Mouse (Mus musculus): ENCODE measurements around the gene Lamb3. TPM values are rescaled to one million over a fixed set of nuclear protein-coding genes. Genes with fewer than 3 reads are reported as not detected.
A peak's percentile ranks its signal among the peaks of the same experiment; 100 is the strongest.

Gene Lamb3
- polyA plus RNA-seq, 1 experiment from 2014 or later: 24.4 TPM

DNA sequence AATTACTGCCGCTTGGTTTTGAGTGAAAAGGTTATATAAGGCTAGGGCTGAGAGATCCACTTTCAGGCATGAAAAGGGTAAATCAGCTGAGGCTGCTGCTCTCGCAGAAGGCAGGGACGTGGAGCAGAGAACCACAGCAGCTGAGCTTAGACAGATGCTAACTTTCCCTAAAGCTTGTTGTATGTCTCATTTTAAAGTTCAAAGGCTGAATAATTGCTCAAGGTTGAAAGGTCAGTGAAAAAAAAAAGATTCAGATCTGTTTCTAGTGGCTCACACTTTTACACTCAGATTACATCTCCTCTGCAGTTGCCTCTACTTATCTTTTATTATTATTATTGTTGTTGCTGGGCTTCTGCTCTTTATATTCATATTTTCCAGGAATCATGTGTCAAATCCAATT is 18.0 kb downstream of the Lamb3 start:
- H3K4me1 ChIP-seq (ENCODE audit: insufficient read depth): no peaks in the 10 kb centered on the region; the same call in 1 of the 2 replicates
- ATAC-seq (ENCODE audit: insufficient read depth): no peak
- H3K4me2 ChIP-seq: no peak overlapping the region
- H3K4me3 ChIP-seq (ENCODE audit: low read depth, low read length): no peak overlapping the region
- 38% methylated on average over 3 of the region's 3 CpGs for WGBS
- H3K27ac ChIP-seq (ENCODE audit: low read depth): no peak overlapping the region
- H3K9me3 ChIP-seq (ENCODE audit: low read depth, low read length): no peaks in the 10 kb centered on the region
- H3K36me3 ChIP-seq (ENCODE audit: insufficient read depth): no peaks in the 10 kb centered on the region
- no peaks in the 10 kb centered on the region for H3K27me3 ChIP-seq (ENCODE audit: insufficient read depth, low read length)
- DNase-seq: no peak
- no peak for TF ChIP-seq CTCF (IDR thresholded peaks at IDR 0.05; ENCODE audit: low read depth)
- no peak overlapping the region for H3K9ac ChIP-seq

DNA sequence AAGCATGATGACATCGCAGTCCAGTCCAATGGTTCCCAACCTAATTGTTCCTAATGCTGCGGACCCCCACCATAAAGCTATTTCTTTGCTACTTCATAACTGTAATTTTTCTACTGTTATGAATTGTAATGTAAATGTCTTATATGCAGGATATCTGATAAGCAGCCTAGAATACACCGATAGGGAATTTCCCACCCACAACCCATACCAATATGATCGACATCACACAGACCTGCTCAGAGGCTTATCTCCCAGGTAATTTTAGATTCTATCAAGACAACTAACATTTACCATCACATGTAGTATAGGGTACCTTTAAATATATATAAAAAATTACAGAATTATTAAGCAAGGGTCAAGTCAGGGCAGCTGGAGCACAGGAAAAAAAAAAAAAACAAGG is 18.6 kb downstream of the Lamb3 start:
- no peak for ATAC-seq (ENCODE audit: insufficient read depth)
- Histone ChIP-seq H3K4me1 (ENCODE audit: insufficient read depth) (no peaks in the 10 kb centered on the region; the same call in 1 of the 2 replicates), H3K27me3 (ENCODE audit: insufficient read depth, low read length) (no peaks in the 10 kb centered on the region), H3K9me3 (ENCODE audit: low read depth, low read length) (no peaks in the 10 kb centered on the region), H3K4me2 (no peak overlapping the region), H3K9ac (no peak overlapping the region), H3K27ac (ENCODE audit: low read depth) (no peak overlapping the region), H3K36me3 (ENCODE audit: insufficient read depth) (no peaks in the 10 kb centered on the region), H3K4me3 (ENCODE audit: low read depth, low read length) (no peak overlapping the region)
- DNase-seq: no peak
- WGBS: 84% methylated on average over 4 of the region's 4 CpGs
- TF ChIP-seq CTCF (IDR thresholded peaks at IDR 0.05; ENCODE audit: low read depth): no peak

DNA sequence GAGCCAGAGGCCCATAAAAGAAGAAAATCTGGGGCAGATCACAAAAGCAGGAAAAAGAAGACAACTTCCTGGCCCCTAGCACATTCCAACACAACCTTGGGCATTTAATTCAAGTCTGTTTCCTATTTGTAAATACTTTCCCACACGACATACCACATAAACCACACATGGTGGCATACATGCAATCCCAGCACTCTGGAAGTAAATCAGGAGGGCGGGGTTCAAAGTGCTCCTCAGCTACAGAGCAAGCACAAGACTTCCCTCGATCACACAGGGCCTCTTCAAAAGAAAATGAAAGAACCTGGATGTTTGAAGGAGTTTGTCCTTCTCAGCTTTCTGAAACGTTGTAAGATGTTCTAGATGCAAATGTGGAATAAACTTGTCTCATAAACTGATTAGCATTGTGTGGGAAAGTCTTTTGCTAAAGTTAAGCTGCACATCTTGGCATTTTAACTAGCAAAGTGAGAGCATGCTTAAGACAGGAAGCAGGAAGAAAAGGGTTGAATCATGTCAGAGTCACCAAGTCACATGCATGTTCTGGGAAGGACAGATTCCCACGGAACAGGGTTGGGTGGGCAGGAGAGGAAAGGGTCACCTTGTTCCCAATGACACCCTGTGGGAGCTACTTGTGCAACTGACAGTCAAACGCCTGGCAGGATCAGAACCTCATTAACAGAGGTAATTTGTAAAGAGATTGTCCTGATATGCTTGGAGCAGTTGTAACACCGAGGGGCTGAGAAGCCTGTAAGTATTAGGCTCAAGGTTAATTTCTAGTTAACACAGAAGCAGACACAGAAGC is 19.4 kb downstream of the Lamb3 start:
- Histone ChIP-seq H3K36me3 (ENCODE audit: insufficient read depth) (no peaks in the 10 kb centered on the region), H3K4me1 (ENCODE audit: insufficient read depth) (no peaks in the 10 kb centered on the region; the same call in 1 of the 2 replicates), H3K4me3 (ENCODE audit: low read depth, low read length) (no peak overlapping the region), H3K27me3 (ENCODE audit: insufficient read depth, low read length) (no peaks in the 10 kb centered on the region), H3K9me3 (ENCODE audit: low read depth, low read length) (no peaks in the 10 kb centered on the region), H3K27ac (ENCODE audit: low read depth) (no peak overlapping the region), H3K9ac (no peak overlapping the region), H3K4me2 (no peak overlapping the region)
- no peak for TF ChIP-seq CTCF (IDR thresholded peaks at IDR 0.05; ENCODE audit: low read depth)
- 28% methylated on average over 7 of the region's 7 CpGs for WGBS
- no peak for DNase-seq
- no peak for ATAC-seq (ENCODE audit: insufficient read depth)

DNA sequence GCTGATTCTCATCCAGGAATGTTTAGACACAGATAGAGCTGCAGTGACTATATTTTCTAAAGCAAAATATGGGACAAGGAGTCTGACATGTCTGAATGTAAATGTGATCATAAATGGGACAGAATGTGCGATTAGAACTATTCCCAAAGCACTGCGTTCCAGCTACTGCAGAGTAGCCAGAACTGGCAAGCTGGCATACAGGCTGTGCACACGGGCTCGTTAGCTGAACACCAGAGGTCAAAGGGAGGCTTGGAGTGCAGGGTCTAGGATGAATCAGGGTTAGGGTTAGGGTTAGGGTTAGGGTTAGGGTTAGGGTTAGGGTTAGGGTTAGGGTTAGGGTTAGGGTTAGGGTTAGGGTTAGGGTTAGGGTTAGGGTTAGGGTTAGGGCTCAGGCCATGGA is 20.0 kb downstream of the Lamb3 start:
- H3K9me3 ChIP-seq (ENCODE audit: low read depth, low read length): no peaks in the 10 kb centered on the region
- ATAC-seq (ENCODE audit: insufficient read depth) (no peak), DNase-seq (no peak)
- whole genome bisulfite sequencing: 80% methylated on average over 4 of the region's 4 CpGs
- H3K4me3 ChIP-seq (ENCODE audit: low read depth, low read length): no peak overlapping the region
- H3K4me2 ChIP-seq: no peak overlapping the region
- no peaks in the 10 kb centered on the region for H3K27me3 ChIP-seq (ENCODE audit: insufficient read depth, low read length)
- H3K27ac ChIP-seq (ENCODE audit: low read depth): no peak overlapping the region
- no peak for TF ChIP-seq CTCF (IDR thresholded peaks at IDR 0.05; ENCODE audit: low read depth)
- H3K9ac ChIP-seq: no peak overlapping the region
- no peaks in the 10 kb centered on the region for H3K36me3 ChIP-seq (ENCODE audit: insufficient read depth)
- no peaks in the 10 kb centered on the region; the same call in 1 of the 2 replicates for H3K4me1 ChIP-seq (ENCODE audit: insufficient read depth)

DNA sequence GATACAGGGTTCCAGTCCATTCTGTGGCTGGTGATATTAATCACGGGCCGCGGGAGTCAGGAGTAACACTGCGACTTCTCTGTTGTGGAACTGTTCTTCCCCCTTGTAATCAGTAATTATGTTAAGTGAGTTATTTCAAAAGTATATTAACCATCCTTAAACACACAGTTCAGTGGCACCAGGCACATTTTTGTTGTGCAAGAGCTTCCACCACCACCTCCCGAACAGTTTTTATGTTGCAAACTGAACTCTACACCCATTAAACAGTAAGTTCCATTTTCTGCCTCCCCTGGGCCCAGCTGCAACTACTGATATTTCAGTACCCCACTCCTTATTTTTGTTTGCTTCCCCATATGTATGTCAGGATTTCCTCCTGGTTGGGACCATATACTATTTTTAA is 22.1 kb downstream of the Lamb3 start:
- TF ChIP-seq CTCF (IDR thresholded peaks at IDR 0.05; ENCODE audit: low read depth): no peak
- no peaks in the 10 kb centered on the region for H3K9me3 ChIP-seq (ENCODE audit: low read depth, low read length)
- WGBS: 92% methylated on average over 5 of the region's 5 CpGs
- H3K4me3 ChIP-seq (ENCODE audit: low read depth, low read length): no peak overlapping the region
- H3K4me2 ChIP-seq: no peak overlapping the region
- DNase-seq (no peak), ATAC-seq (ENCODE audit: insufficient read depth) (no peak)
- H3K27me3 ChIP-seq (ENCODE audit: insufficient read depth, low read length): no peaks in the 10 kb centered on the region
- H3K36me3 ChIP-seq (ENCODE audit: insufficient read depth): no peaks in the 10 kb centered on the region
- H3K4me1 ChIP-seq (ENCODE audit: insufficient read depth): no peaks in the 10 kb centered on the region; the same call in 1 of the 2 replicates
- no peak overlapping the region for H3K27ac ChIP-seq (ENCODE audit: low read depth)
- no peak overlapping the region for H3K9ac ChIP-seq

DNA sequence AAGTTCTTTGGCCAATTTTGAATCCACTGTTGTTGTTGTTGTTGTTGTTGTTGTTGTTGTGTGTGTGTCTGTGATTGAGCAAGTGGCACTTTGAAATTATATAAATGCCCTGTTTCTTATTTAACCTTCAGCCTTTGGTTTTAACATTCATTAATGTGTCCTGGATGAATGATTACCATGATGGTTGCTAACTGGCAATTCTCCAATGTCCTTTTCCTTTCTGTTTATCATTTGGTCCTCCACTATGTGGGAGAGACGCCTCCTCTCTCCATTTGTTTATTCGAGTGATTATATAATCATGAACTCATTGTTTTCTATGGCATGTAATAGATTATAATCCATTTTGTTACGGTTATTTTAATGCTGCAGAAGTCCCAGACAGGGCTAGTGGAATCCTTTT is 23.0 kb downstream of the Lamb3 start:
- peak; percentile 37; the same call in 1 of the 2 replicates for ATAC-seq (ENCODE audit: insufficient read depth)
- peaks cover 4% of the 10 kb centered on the region; the same call in 1 of the 2 replicates for H3K4me1 ChIP-seq (ENCODE audit: insufficient read depth)
- no peaks in the 10 kb centered on the region for H3K27me3 ChIP-seq (ENCODE audit: insufficient read depth, low read length)
- H3K4me3 ChIP-seq (ENCODE audit: low read depth, low read length): no peak overlapping the region
- no peak overlapping the region for H3K9ac ChIP-seq
- H3K27ac ChIP-seq (ENCODE audit: low read depth): 0 out of 2 replicates have a peak overlapping the region, but pooled peaks have one; percentile 28
- DNase-seq: peak; percentile 76
- 28% methylated on average over 3 of the region's 3 CpGs for WGBS
- H3K4me2 ChIP-seq: no peak overlapping the region
- H3K9me3 ChIP-seq (ENCODE audit: low read depth, low read length): no peaks in the 10 kb centered on the region
- H3K36me3 ChIP-seq (ENCODE audit: insufficient read depth): no peaks in the 10 kb centered on the region
- TF ChIP-seq CTCF (IDR thresholded peaks at IDR 0.05; ENCODE audit: low read depth): no peak

DNA sequence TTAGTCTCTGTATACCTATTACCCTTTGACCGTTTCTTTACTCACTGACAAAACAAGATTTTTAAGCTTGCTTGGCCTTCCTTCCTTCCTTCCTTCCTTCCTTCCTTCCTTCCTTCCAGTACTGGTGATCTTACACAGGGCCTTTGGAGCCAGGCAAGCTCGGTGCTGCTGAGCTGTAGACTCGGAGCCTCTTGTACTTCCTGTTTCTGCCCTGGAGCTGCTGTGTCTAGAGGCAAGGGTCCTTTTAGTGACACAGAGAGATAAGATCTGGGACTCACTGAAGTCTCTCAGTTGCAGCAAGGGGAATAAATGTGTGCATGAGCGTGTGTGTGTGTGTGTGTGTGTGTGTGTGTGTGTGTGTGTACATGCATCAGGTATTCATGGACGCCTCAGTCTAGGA is 23.4 kb downstream of the Lamb3 start:
- Histone ChIP-seq H3K36me3 (ENCODE audit: insufficient read depth) (no peaks in the 10 kb centered on the region), H3K9ac (no peak overlapping the region), H3K4me3 (ENCODE audit: low read depth, low read length) (no peak overlapping the region), H3K27me3 (ENCODE audit: insufficient read depth, low read length) (no peaks in the 10 kb centered on the region), H3K4me2 (no peak overlapping the region), H3K4me1 (ENCODE audit: insufficient read depth) (peaks cover 5% of the 10 kb centered on the region; the same call in 1 of the 2 replicates), H3K9me3 (ENCODE audit: low read depth, low read length) (no peaks in the 10 kb centered on the region), H3K27ac (ENCODE audit: low read depth) (0 out of 2 replicates have a peak overlapping the region, but pooled peaks have one; percentile 28)
- ATAC-seq (ENCODE audit: insufficient read depth): peak; percentile 77
- WGBS: 41% methylated on average over 5 of the region's 5 CpGs
- DNase-seq: peak; percentile 49
- TF ChIP-seq CTCF (IDR thresholded peaks at IDR 0.05; ENCODE audit: low read depth): no peak

Measured in lung, embryonic 14.5 days (tissue).